Mouse (Mus musculus): ENCODE data around the gene Dcdc2c. TPM values are rescaled to one million over a fixed set of nuclear protein-coding genes. Genes with fewer than 3 reads are reported as not detected.
A peak's percentile ranks its signal among the peaks of the same experiment; 100 is the strongest.

The Dcdc2c gene
- polyA plus RNA-seq, 1 experiment from 2014 or later, result 0.07 TPM

GRCm38 (mm10) chr12:28436536-28436935, 115.7 kb downstream of the Dcdc2c start:
- no peak overlapping the region for H3K4me2 ChIP-seq
- H3K27ac ChIP-seq, result no peak overlapping the region
- no peaks in the 10 kb centered on the region for H3K27me3 ChIP-seq
- no peak overlapping the region for H3K4me3 ChIP-seq (replicated peaks)
- 60% methylated on average over 5 of the region's 5 CpGs for WGBS (ENCODE audit: insufficient replicate concordance)
- H3K4me1 ChIP-seq (replicated peaks), result no peaks in the 10 kb centered on the region
- H3K36me3 ChIP-seq, result no peaks in the 10 kb centered on the region
- DNase-seq (no peak), ATAC-seq (ENCODE audit: low read depth) (no peak)
- H3K9me3 ChIP-seq (replicated peaks), result no peaks in the 10 kb centered on the region
- H3K9ac ChIP-seq, result no peak overlapping the region

- Histone ChIP-seq H3K9me3 (replicated peaks) (no peaks in the 10 kb centered on the region), H3K4me2 (no peak overlapping the region), H3K27ac (no peak overlapping the region), H3K36me3 (no peaks in the 10 kb centered on the region), H3K4me3 (replicated peaks) (no peak overlapping the region), H3K4me1 (replicated peaks) (no peaks in the 10 kb centered on the region), H3K27me3 (no peaks in the 10 kb centered on the region), H3K9ac (no peak overlapping the region)
- 67% methylated on average over 3 of the region's 3 CpGs for WGBS (ENCODE audit: insufficient replicate concordance)
- ATAC-seq (ENCODE audit: low read depth) (no peak), DNase-seq (no peak)
These were observed 119.5 kb downstream of the Dcdc2c start for GRCm38 (mm10) chr12:28432729-28433067.

- Histone ChIP-seq H3K9me3 (replicated peaks) (no peaks in the 10 kb centered on the region), H3K27ac (no peak overlapping the region), H3K27me3 (no peaks in the 10 kb centered on the region), H3K36me3 (no peaks in the 10 kb centered on the region), H3K4me2 (peak overlapping the region; percentile 34; the same call in 1 of the 2 replicates), H3K4me1 (replicated peaks) (no peaks in the 10 kb centered on the region), H3K4me3 (replicated peaks) (no peak overlapping the region), H3K9ac (no peak overlapping the region)
- DNase-seq (peak; percentile 5), ATAC-seq (ENCODE audit: low read depth) (no peak)
- 13% methylated on average over 19 of the region's 19 CpGs for WGBS (ENCODE audit: insufficient replicate concordance)
These were observed 120.1 kb downstream of the Dcdc2c start for GRCm38 (mm10) chr12:28431832-28432728.

- Histone ChIP-seq H3K36me3 (no peaks in the 10 kb centered on the region), H3K4me2 (no peak overlapping the region), H3K27ac (no peak overlapping the region), H3K27me3 (no peaks in the 10 kb centered on the region), H3K9ac (no peak overlapping the region), H3K4me3 (replicated peaks) (no peak overlapping the region), H3K4me1 (replicated peaks) (no peaks in the 10 kb centered on the region), H3K9me3 (replicated peaks) (no peaks in the 10 kb centered on the region)
- no peak for ATAC-seq (ENCODE audit: low read depth)
- WGBS (ENCODE audit: insufficient replicate concordance), result 75% methylated on average over 5 of the region's 5 CpGs
- no peak for DNase-seq
These were observed 122.3 kb downstream of the Dcdc2c start for GRCm38 (mm10) chr12:28429856-28430255.

- 65% methylated on average over 4 of the region's 4 CpGs for WGBS (ENCODE audit: insufficient replicate concordance)
- no peaks in the 10 kb centered on the region for H3K4me1 ChIP-seq (replicated peaks)
- ATAC-seq (ENCODE audit: low read depth) (no peak), DNase-seq (no peak)
- H3K9ac ChIP-seq, result no peak overlapping the region
- H3K4me2 ChIP-seq, result no peak overlapping the region
- H3K36me3 ChIP-seq, result no peaks in the 10 kb centered on the region
- H3K27me3 ChIP-seq, result no peaks in the 10 kb centered on the region
- H3K9me3 ChIP-seq (replicated peaks), result no peaks in the 10 kb centered on the region
- no peak overlapping the region for H3K27ac ChIP-seq
- H3K4me3 ChIP-seq (replicated peaks), result no peak overlapping the region
These were observed 135.2 kb downstream of the Dcdc2c start for GRCm38 (mm10) chr12:28416957-28417356.

- Histone ChIP-seq H3K9ac (no peak overlapping the region), H3K27ac (no peak overlapping the region), H3K4me3 (replicated peaks) (no peak overlapping the region), H3K9me3 (replicated peaks) (no peaks in the 10 kb centered on the region), H3K4me2 (no peak overlapping the region), H3K36me3 (no peaks in the 10 kb centered on the region), H3K4me1 (replicated peaks) (no peaks in the 10 kb centered on the region), H3K27me3 (no peaks in the 10 kb centered on the region)
- ATAC-seq (ENCODE audit: low read depth) (no peak), DNase-seq (no peak)
- 74% methylated on average over 10 of the region's 10 CpGs for WGBS (ENCODE audit: insufficient replicate concordance)
These were observed 144.4 kb downstream of the Dcdc2c start for GRCm38 (mm10) chr12:28407656-28408405.

GRCm38 (mm10) chr12:28402256-28402655, 149.9 kb downstream of the Dcdc2c start:
- no peak for DNase-seq
- no peaks in the 10 kb centered on the region for H3K9me3 ChIP-seq (replicated peaks)
- H3K27me3 ChIP-seq, result no peaks in the 10 kb centered on the region
- no peak overlapping the region for H3K9ac ChIP-seq
- H3K36me3 ChIP-seq, result no peaks in the 10 kb centered on the region
- H3K4me2 ChIP-seq, result no peak overlapping the region
- no peak for ATAC-seq (ENCODE audit: low read depth)
- no peak overlapping the region for H3K27ac ChIP-seq
- no peak overlapping the region for H3K4me3 ChIP-seq (replicated peaks)
- 61% methylated on average over 4 of the region's 4 CpGs for WGBS (ENCODE audit: insufficient replicate concordance)
- H3K4me1 ChIP-seq (replicated peaks), result no peaks in the 10 kb centered on the region

GRCm38 (mm10) chr12:28401372-28401771, 150.8 kb downstream of the Dcdc2c start:
- ATAC-seq (ENCODE audit: low read depth), result no peak
- WGBS (ENCODE audit: insufficient replicate concordance), result 42% methylated on average over 5 of the region's 5 CpGs

GRCm38 (mm10) chr12:28392129-28392528, 160.1 kb downstream of the Dcdc2c start:
- WGBS (ENCODE audit: insufficient replicate concordance), result 67% methylated on average over 6 of the region's 6 CpGs
- no peak overlapping the region for H3K4me3 ChIP-seq (replicated peaks)
- no peak for ATAC-seq (ENCODE audit: low read depth)
- H3K4me1 ChIP-seq (replicated peaks), result no peaks in the 10 kb centered on the region
- no peak for DNase-seq
- H3K27me3 ChIP-seq, result no peaks in the 10 kb centered on the region
- H3K27ac ChIP-seq, result no peak overlapping the region
- H3K4me2 ChIP-seq, result no peak overlapping the region
- H3K36me3 ChIP-seq, result no peaks in the 10 kb centered on the region
- H3K9ac ChIP-seq, result no peak overlapping the region
- H3K9me3 ChIP-seq (replicated peaks), result no peaks in the 10 kb centered on the region

More at GRCm38 (mm10) chr12:28401372-28401771, 150.8 kb downstream of the Dcdc2c start:
- Histone ChIP-seq H3K9ac (no peak overlapping the region), H3K4me2 (no peak overlapping the region), H3K27ac (no peak overlapping the region), H3K4me1 (replicated peaks) (no peaks in the 10 kb centered on the region), H3K27me3 (no peaks in the 10 kb centered on the region), H3K36me3 (no peaks in the 10 kb centered on the region), H3K9me3 (replicated peaks) (no peaks in the 10 kb centered on the region), H3K4me3 (replicated peaks) (no peak overlapping the region)
- DNase-seq, result no peak

Measured in liver, embryonic 13.5 days (tissue).